Mouse (Mus musculus) bone marrow macrophage, adult 2 months (primary cell): ENCODE data around the gene Azin2.

Source experiments
- CTCF ChIP-seq: IDR thresholded peaks from 2 replicates; pipeline ENCODE4 v1.5.1; 2012; ENCODE audit warnings: low read depth, mild to moderate bottlenecking, low read length, moderate library complexity
- POLR2A ChIP-seq: IDR thresholded peaks from 2 replicates; pipeline ENCODE4 v1.6.1; 2012; ENCODE audit warnings: mild to moderate bottlenecking, low read depth, low read length, borderline replicate concordance

- TF ChIP-seq CTCF, result no peak
- no peak for TF ChIP-seq POLR2A
These were observed 2.6 kb downstream of the Azin2 start for GRCm38 (mm10) chr4:128959676-128960075.
